In genomic region chr13:67683841-67684240, GRCm38 (mm10) we compare ENCODE assay signal across 8 mouse cellular contexts. TPM values are rescaled to one million over a fixed set of nuclear protein-coding genes. Genes with fewer than 3 reads are reported as not detected.
A peak's percentile ranks its signal among the peaks of the same experiment; 100 is the strongest.
DNase-seq lines count a peak whose midpoint lies in the region; ATAC-seq and TF ChIP-seq lines count a peak whose summit lies in the region.
"Not testable (repeated sequence)": the region's sequence is repeated elsewhere in the genome, so short reads cannot be mapped to it uniquely, and the experiment has no call there.

No protein-coding gene starts in this region.

- H3K9me3 ChIP-seq in CH12.LX (replicated peaks; ENCODE audit: low read length); forebrain, embryonic 16.5 days (ENCODE audit: control insufficient read depth, low read length); hindbrain, embryonic 11.5 days (ENCODE audit: control insufficient read depth, low read length); kidney, embryonic 16.5 days (ENCODE audit: low read length); liver, embryonic 14.5 days (ENCODE audit: control insufficient read depth, low read length); midbrain, embryonic 12.5 days: not testable (repeated sequence)

- H3K9ac ChIP-seq in CH12.LX (ENCODE audit: insufficient read depth, low read depth); kidney, embryonic 16.5 days (replicated peaks; ENCODE audit: low read length); liver, embryonic 14.5 days (replicated peaks): not testable (repeated sequence)
- H3K9ac ChIP-seq in forebrain, embryonic 16.5 days (replicated peaks; ENCODE audit: low read depth, low read length) = peak overlapping the region; percentile 65; the same call in 1 of the 2 replicates
- peak overlapping the region; percentile 67; the same call in 1 of the 2 replicates for H3K9ac ChIP-seq in hindbrain, embryonic 11.5 days (ENCODE audit: low read depth, low read length)
- H3K9ac ChIP-seq in midbrain, embryonic 12.5 days (replicated peaks) = 0 out of 2 replicates have a peak overlapping the region, but pooled peaks have one; percentile 75

- not testable (repeated sequence) for ATAC-seq in forebrain, embryonic 16.5 days; liver, embryonic 14.5 days (ENCODE audit: insufficient read depth)
- ATAC-seq in hindbrain, embryonic 11.5 days (ENCODE audit: low FRiP score) = peak; percentile 49
- peak; percentile 52; the same call in 1 of the 2 replicates for ATAC-seq in kidney, embryonic 16.5 days (ENCODE audit: low FRiP score, low TSS enrichment)
- ATAC-seq in midbrain, embryonic 12.5 days (ENCODE audit: low FRiP score, low read depth) = peak; percentile 45; the same call in 1 of the 2 replicates

- 62% methylated on average over 2 of the region's 2 CpGs for WGBS in forebrain, embryonic 16.5 days
- 70% methylated on average over 2 of the region's 2 CpGs for WGBS in hindbrain, embryonic 11.5 days
- WGBS in kidney, embryonic 16.5 days = 86% methylated on average over 2 of the region's 2 CpGs
- WGBS in liver, embryonic 14.5 days (ENCODE audit: insufficient replicate concordance) = 53% methylated on average over 2 of the region's 2 CpGs
- WGBS in midbrain, embryonic 12.5 days = 78% methylated on average over 2 of the region's 2 CpGs

- not testable (repeated sequence) for DNase-seq in CH12.LX (ENCODE audit: extremely low read depth); hindbrain, embryonic 11.5 days (ENCODE audit: low spot score); liver, embryonic 14.5 days (ENCODE audit: low read depth in 3 of 3, low spot score in 3 of 3)
- DNase-seq in right cerebral cortex, adult 18-20 months = peak; percentile 3

- not testable (repeated sequence) for TF ChIP-seq POLR2A in CH12.LX (IDR thresholded peaks at IDR 0.05; ENCODE audit: low read depth, low read length); cortical plate, adult 2 months (IDR thresholded peaks at IDR 0.05; ENCODE audit: extremely low read depth, insufficient read depth, low read length)

- TF ChIP-seq EP300 in CH12.LX (IDR thresholded peaks at IDR 0.05; ENCODE audit: low read length); liver, embryonic 14.5 days (IDR thresholded peaks at IDR 0.05; ENCODE audit: low read depth): not testable (repeated sequence)

- H3K27me3 ChIP-seq in CH12.LX (replicated peaks); forebrain, embryonic 16.5 days (replicated peaks; ENCODE audit: control insufficient read depth, insufficient read depth, low read length); hindbrain, embryonic 11.5 days (ENCODE audit: control insufficient read depth, insufficient read depth, low read length); kidney, embryonic 16.5 days (ENCODE audit: insufficient read depth, low read length); liver, embryonic 14.5 days (ENCODE audit: control insufficient read depth, insufficient read depth, low read length); midbrain, embryonic 12.5 days: not testable (repeated sequence)

- H3K4me3 ChIP-seq in CH12.LX (replicated peaks in 1 of 3; ENCODE audit: low read depth in 2 of 3, low read length in 2 of 3, poor library complexity in 1 of 3) = peak overlapping the region in 2 of 3 experiments; percentile 56 to 89
- H3K4me3 ChIP-seq in cortical plate, adult 2 months (ENCODE audit: insufficient read depth, low read length) = peak overlapping the region; percentile 63; the same call in 1 of the 2 replicates
- peak overlapping the region; percentile 74 for H3K4me3 ChIP-seq in forebrain, embryonic 16.5 days (replicated peaks; ENCODE audit: low read length)
- not testable (repeated sequence) for H3K4me3 ChIP-seq in hindbrain, embryonic 11.5 days (ENCODE audit: low read depth, low read length)
- peak overlapping the region; percentile 85 for H3K4me3 ChIP-seq in kidney, embryonic 16.5 days (ENCODE audit: low read length)
- peak overlapping the region; percentile 70 to 88; a peak in 3 of 4 replicates for H3K4me3 ChIP-seq in liver, embryonic 14.5 days (ENCODE audit: insufficient read depth in 1 of 2, low read depth in 2 of 2, low read length in 2 of 2)
- H3K4me3 ChIP-seq in midbrain, embryonic 12.5 days = peak overlapping the region; percentile 76

- not testable (repeated sequence) for H3K27ac ChIP-seq in CH12.LX (ENCODE audit: insufficient read depth, low read depth); cortical plate, adult 2 months (ENCODE audit: insufficient read depth, low read length); forebrain, embryonic 16.5 days (ENCODE audit: low read length); hindbrain, embryonic 11.5 days (ENCODE audit: low read depth, low read length); kidney, embryonic 16.5 days (ENCODE audit: low read length); liver, embryonic 14.5 days; midbrain, embryonic 12.5 days (replicated peaks)

- H3K36me3 ChIP-seq in CH12.LX (replicated peaks in 1 of 2; ENCODE audit: control insufficient read depth in 1 of 2, insufficient read depth in 1 of 2, low read length in 1 of 2); forebrain, embryonic 16.5 days (ENCODE audit: control insufficient read depth, insufficient read depth); hindbrain, embryonic 11.5 days (ENCODE audit: control insufficient read depth, insufficient read depth, low read length); kidney, embryonic 16.5 days (ENCODE audit: insufficient read depth, low read length); liver, embryonic 14.5 days (replicated peaks; ENCODE audit: control insufficient read depth, insufficient read depth, low read depth); midbrain, embryonic 12.5 days: not testable (repeated sequence)

- not testable (repeated sequence) for H3K79me2 ChIP-seq in CH12.LX (replicated peaks; ENCODE audit: control insufficient read depth, extremely low read depth, insufficient read depth, poor library complexity, severe bottlenecking)

- dilution Hi-C loops in CH12.LX (cut with MboI; ENCODE audit: extremely low pct_ligation_motif_present, extremely low pct_unique_long_range_greater_than_20kb, low sequenced_read_pairs) = not testable (repeated sequence)

- TF ChIP-seq CTCF in CH12.LX (conservative IDR thresholded peaks at IDR 0.05 in 1 of 2, IDR thresholded peaks at IDR 0.05 in 1 of 2; ENCODE audit: low read depth in 2 of 2, low read length in 2 of 2); cortical plate, adult 2 months (IDR thresholded peaks at IDR 0.05; ENCODE audit: extremely low read depth, insufficient read depth, low read length); liver, embryonic 14.5 days (IDR thresholded peaks at IDR 0.05; ENCODE audit: low read depth): not testable (repeated sequence)

- H3K4me2 ChIP-seq in CH12.LX (ENCODE audit: insufficient read depth, low read depth, poor library complexity, severe bottlenecking) = peak overlapping the region; percentile 62
- peak overlapping the region; percentile 73 for H3K4me2 ChIP-seq in forebrain, embryonic 16.5 days (ENCODE audit: low read length)
- H3K4me2 ChIP-seq in hindbrain, embryonic 11.5 days (replicated peaks; ENCODE audit: low read depth, low read length) = not testable (repeated sequence)
- peak overlapping the region; percentile 49 for H3K4me2 ChIP-seq in kidney, embryonic 16.5 days (replicated peaks; ENCODE audit: low read depth, low read length)
- H3K4me2 ChIP-seq in liver, embryonic 14.5 days (ENCODE audit: low read depth) = peak overlapping the region; percentile 61
- peak overlapping the region; percentile 77 for H3K4me2 ChIP-seq in midbrain, embryonic 12.5 days (replicated peaks)

- not testable (repeated sequence) for H3K4me1 ChIP-seq in CH12.LX (ENCODE audit: control insufficient read depth in 1 of 2, insufficient read depth in 2 of 2); cortical plate, adult 2 months (ENCODE audit: control insufficient read depth, insufficient read depth, low read length); forebrain, embryonic 16.5 days (replicated peaks; ENCODE audit: control insufficient read depth, insufficient read depth, low read length); hindbrain, embryonic 11.5 days (replicated peaks; ENCODE audit: control insufficient read depth, insufficient read depth, low read length); kidney, embryonic 16.5 days (ENCODE audit: insufficient read depth, low read length); liver, embryonic 14.5 days (replicated peaks; ENCODE audit: control insufficient read depth in 2 of 2, insufficient read depth in 2 of 2, low read length in 1 of 2); midbrain, embryonic 12.5 days

- in situ Hi-C loops in CH12.LX (cut with MboI; ENCODE audit: low pct_ligation_motif_present, low pct_unique_long_range_greater_than_20kb, low sequenced_read_pairs) = not testable (repeated sequence)

- not testable (repeated sequence) for TF ChIP-seq RAD21 in CH12.LX (IDR thresholded peaks at IDR 0.05; ENCODE audit: low read depth, low read length)

RNA-seq across cellular contexts. Expression of gene Zfp738, which starts 3.0 kb away (rescaled TPM):
- 7.3 TPM in 2 replicates for total RNA-seq in CH12.LX (2012; rRNA removed)
- total RNA-seq in CH12.LX (2014; rRNA removed) = 9.4 and 10.3 TPM in 2 replicates
- 4.7 and 4.9 TPM in 2 replicates for polyA plus RNA-seq in CH12.LX (2012; ENCODE audit: insufficient read length, low read depth)
- polyA plus RNA-seq in cortical plate, adult 2 months (2012; rRNA removed) = 11.9 and 13.8 TPM in 2 replicates
- 14.8 and 17.2 TPM in 2 replicates for polyA plus RNA-seq in forebrain, embryonic 16.5 days (2015; fragmentation: Nextera tagmentation; extraction: Ambion mirVana)
- polyA plus RNA-seq in hindbrain, embryonic 11.5 days (2014; fragmentation: Nextera tagmentation; extraction: Ambion mirVana) = 11.9 and 14.3 TPM in 2 replicates
- 11.0 and 13.4 TPM in 2 replicates for polyA plus RNA-seq in kidney, embryonic 16.5 days (2015; fragmentation: Nextera tagmentation; extraction: Ambion mirVana)
- polyA plus RNA-seq in liver, embryonic 14.5 days (2012; rRNA removed) = 1.4 and 1.6 TPM in 2 replicates
- polyA plus RNA-seq in liver, embryonic 14.5 days (2014; fragmentation: Nextera tagmentation; extraction: Ambion mirVana) = 1.8 TPM in 2 replicates
- polyA plus RNA-seq in midbrain, embryonic 12.5 days (2016; fragmentation: Nextera tagmentation; extraction: Ambion mirVana) = 16.7 and 17.4 TPM in 2 replicates

RNA-seq across cellular contexts. Expression of gene Zfp65, which starts 45.1 kb away (rescaled TPM):
- 6.5 and 8.1 TPM in 2 replicates for total RNA-seq in CH12.LX (2012; rRNA removed)
- 13.0 and 16.3 TPM in 2 replicates for total RNA-seq in CH12.LX (2014; rRNA removed)
- polyA plus RNA-seq in CH12.LX (2012; ENCODE audit: insufficient read length, low read depth) = 4.7 and 6.1 TPM in 2 replicates
- 4.8 and 5.1 TPM in 2 replicates for polyA plus RNA-seq in cortical plate, adult 2 months (2012; rRNA removed)
- 12.0 and 14.0 TPM in 2 replicates for polyA plus RNA-seq in forebrain, embryonic 16.5 days (2015; fragmentation: Nextera tagmentation; extraction: Ambion mirVana)
- polyA plus RNA-seq in hindbrain, embryonic 11.5 days (2014; fragmentation: Nextera tagmentation; extraction: Ambion mirVana) = 4.0 and 5.3 TPM in 2 replicates
- polyA plus RNA-seq in kidney, embryonic 16.5 days (2015; fragmentation: Nextera tagmentation; extraction: Ambion mirVana) = 7.1 and 7.3 TPM in 2 replicates
- polyA plus RNA-seq in liver, embryonic 14.5 days (2012; rRNA removed) = 0.82 and 1.2 TPM in 2 replicates
- 0.62 and 1.0 TPM in 2 replicates for polyA plus RNA-seq in liver, embryonic 14.5 days (2014; fragmentation: Nextera tagmentation; extraction: Ambion mirVana)
- 8.0 and 11.2 TPM in 2 replicates for polyA plus RNA-seq in midbrain, embryonic 12.5 days (2016; fragmentation: Nextera tagmentation; extraction: Ambion mirVana)

RNA-seq across cellular contexts. Expression of gene Zfp729a, which starts 46.2 kb away (rescaled TPM):
- 3.6 and 3.7 TPM in 2 replicates for total RNA-seq in CH12.LX (2012; rRNA removed)
- 11.2 and 12.6 TPM in 2 replicates for total RNA-seq in CH12.LX (2014; rRNA removed)
- polyA plus RNA-seq in CH12.LX (2012; ENCODE audit: insufficient read length, low read depth) = 4.6 and 4.8 TPM in 2 replicates
- 3.8 and 4.4 TPM in 2 replicates for polyA plus RNA-seq in cortical plate, adult 2 months (2012; rRNA removed)
- 5.2 TPM in 2 replicates for polyA plus RNA-seq in forebrain, embryonic 16.5 days (2015; fragmentation: Nextera tagmentation; extraction: Ambion mirVana)
- polyA plus RNA-seq in hindbrain, embryonic 11.5 days (2014; fragmentation: Nextera tagmentation; extraction: Ambion mirVana) = 3.8 and 4.3 TPM in 2 replicates
- polyA plus RNA-seq in kidney, embryonic 16.5 days (2015; fragmentation: Nextera tagmentation; extraction: Ambion mirVana) = 3.1 TPM in 2 replicates
- 0.49 and 0.77 TPM in 2 replicates for polyA plus RNA-seq in liver, embryonic 14.5 days (2012; rRNA removed)
- 0.80 and 1.5 TPM in 2 replicates for polyA plus RNA-seq in liver, embryonic 14.5 days (2014; fragmentation: Nextera tagmentation; extraction: Ambion mirVana)
- polyA plus RNA-seq in midbrain, embryonic 12.5 days (2016; fragmentation: Nextera tagmentation; extraction: Ambion mirVana) = 3.0 and 4.7 TPM in 2 replicates

RNA-seq across cellular contexts. Expression of gene Gm49345, which starts 46.3 kb away (rescaled TPM):
- total RNA-seq in CH12.LX (2012; rRNA removed) (not detected in 2 replicates), CH12.LX (2014; rRNA removed) (not detected in 2 replicates)
- polyA plus RNA-seq in CH12.LX (2012; ENCODE audit: insufficient read length, low read depth) = 1.2 and 1.5 TPM in 2 replicates
- polyA plus RNA-seq in cortical plate, adult 2 months (2012; rRNA removed) = not detected in 2 replicates
- not detected in 2 replicates for polyA plus RNA-seq in forebrain, embryonic 16.5 days (2015; fragmentation: Nextera tagmentation; extraction: Ambion mirVana)
- polyA plus RNA-seq in hindbrain, embryonic 11.5 days (2014; fragmentation: Nextera tagmentation; extraction: Ambion mirVana) = 0.94 TPM in 1 of 2 replicates, not detected in the other
- not detected in 2 replicates for polyA plus RNA-seq in kidney, embryonic 16.5 days (2015; fragmentation: Nextera tagmentation; extraction: Ambion mirVana)
- not detected in 2 replicates for polyA plus RNA-seq in liver, embryonic 14.5 days (2012; rRNA removed)
- polyA plus RNA-seq in liver, embryonic 14.5 days (2014; fragmentation: Nextera tagmentation; extraction: Ambion mirVana) = not detected in 2 replicates
- polyA plus RNA-seq in midbrain, embryonic 12.5 days (2016; fragmentation: Nextera tagmentation; extraction: Ambion mirVana) = 0.29 TPM in 1 of 2 replicates, not detected in the other
